Mouse (Mus musculus): Measurements from ENCODE around the gene Art3.

GRCm38 (mm10) chr5:92375368-92375767, 43.7 kb downstream of the Art3 start:
- TF ChIP-seq CTCF (IDR thresholded peaks at IDR 0.05; ENCODE audit: low read depth): no peak
- no peak for TF ChIP-seq EP300 (optimal IDR thresholded peaks at IDR 0.05)

Data from stomach, postnatal 0 days (tissue).